Mouse (Mus musculus): ENCODE measurements around the gene Prss16. TPM values are rescaled to one million over a fixed set of nuclear protein-coding genes. Genes with fewer than 3 reads are reported as not detected.
A peak's percentile ranks its signal among the peaks of the same experiment; 100 is the strongest.

The Prss16 gene
- total and polyA plus RNA-seq, 3 experiments: 0.47 TPM; not detected in 2

GRCm38 (mm10) chr13:22026058-22027031 is 16.8 kb upstream of the Prss16 start:
- H3K27me3 ChIP-seq (ENCODE audit: control insufficient read depth in 1 of 2, insufficient read depth in 2 of 2, low read length in 2 of 2): no peaks in the 10 kb centered on the region
- H3K9me3 ChIP-seq (replicated peaks; ENCODE audit: insufficient read depth, low read length): no peaks in the 10 kb centered on the region
- H3K36me3 ChIP-seq (ENCODE audit: control insufficient read depth in 1 of 2, insufficient read depth in 2 of 2, low read length in 2 of 2): peaks cover 0 to 2% of the 10 kb centered on the region in 2 experiments; a peak in 2 of 4 replicates
- no peaks in the 10 kb centered on the region; the same call in 1 of the 2 replicates for H3K79me2 ChIP-seq (ENCODE audit: control insufficient read depth, insufficient read depth, low read length, poor library complexity)
- TF ChIP-seq ZC3H11A (IDR thresholded peaks at IDR 0.05; ENCODE audit: low read depth, low read length) (no peak), TBP (IDR thresholded peaks at IDR 0.05; ENCODE audit: low read depth, low read length) (peak; percentile 100)
- H3K27ac ChIP-seq (ENCODE audit: control insufficient read depth, low read depth, low read length): no peak overlapping the region
- peak overlapping the region; percentile 58 to 68 for H3K4me3 ChIP-seq (ENCODE audit: control insufficient read depth in 1 of 2, insufficient read depth in 1 of 2, low read depth in 2 of 2, low read length in 2 of 2)
- peak; percentile 88 for DNase-seq (ENCODE audit: low read depth, low spot score)
- H3K4me1 ChIP-seq (ENCODE audit: control insufficient read depth in 1 of 2, insufficient read depth in 2 of 2, low read length in 2 of 2): peaks cover 0 to 3% of the 10 kb centered on the region in 2 experiments; a peak in 1 of 4 replicates
- peak overlapping the region; percentile 63 for H3K9ac ChIP-seq (ENCODE audit: control insufficient read depth, low read depth, low read length, poor library complexity, severe bottlenecking)

- no peaks in the 10 kb centered on the region; the same call in 1 of the 2 replicates for H3K79me2 ChIP-seq (ENCODE audit: control insufficient read depth, insufficient read depth, low read length, poor library complexity)
- peak; percentile 93 for DNase-seq (ENCODE audit: low read depth, low spot score)
- peak; percentile 100 for TF ChIP-seq TBP (IDR thresholded peaks at IDR 0.05; ENCODE audit: low read depth, low read length)
- TF ChIP-seq ELF1 (IDR thresholded peaks at IDR 0.05; ENCODE audit: low read depth, low read length): no peak
- no peaks in the 10 kb centered on the region for H3K9me3 ChIP-seq (replicated peaks; ENCODE audit: insufficient read depth, low read length)
- peaks cover 0 to 3% of the 10 kb centered on the region in 2 experiments; a peak in 1 of 4 replicates for H3K4me1 ChIP-seq (ENCODE audit: control insufficient read depth in 1 of 2, insufficient read depth in 2 of 2, low read length in 2 of 2)
- peaks cover 0 to 2% of the 10 kb centered on the region in 2 experiments; a peak in 2 of 4 replicates for H3K36me3 ChIP-seq (ENCODE audit: control insufficient read depth in 1 of 2, insufficient read depth in 2 of 2, low read length in 2 of 2)
- H3K9ac ChIP-seq (ENCODE audit: control insufficient read depth, low read depth, low read length, poor library complexity, severe bottlenecking): peak overlapping the region; percentile 72
- no peaks in the 10 kb centered on the region for H3K27me3 ChIP-seq (ENCODE audit: control insufficient read depth in 1 of 2, insufficient read depth in 2 of 2, low read length in 2 of 2)
- peak overlapping the region; percentile 60 to 80 for H3K4me3 ChIP-seq (ENCODE audit: control insufficient read depth in 1 of 2, insufficient read depth in 1 of 2, low read depth in 2 of 2, low read length in 2 of 2)
- H3K27ac ChIP-seq (ENCODE audit: control insufficient read depth, low read depth, low read length): peak overlapping the region; percentile 47; the same call in 1 of the 2 replicates
Measured at GRCm38 (mm10) chr13:22022241-22022640, 12.7 kb upstream of the Prss16 start.

GRCm38 (mm10) chr13:22021581-22021980 is 12.0 kb upstream of the Prss16 start:
- peak; percentile 71 for DNase-seq (ENCODE audit: low read depth, low spot score)
- Histone ChIP-seq H3K27ac (ENCODE audit: control insufficient read depth, low read depth, low read length) (peak overlapping the region; percentile 24; the same call in 1 of the 2 replicates), H3K4me1 (ENCODE audit: control insufficient read depth in 1 of 2, insufficient read depth in 2 of 2, low read length in 2 of 2) (peaks cover 0 to 3% of the 10 kb centered on the region in 2 experiments; a peak in 1 of 4 replicates)

More at GRCm38 (mm10) chr13:22021581-22021980, 12.0 kb upstream of the Prss16 start:
- H3K9me3 ChIP-seq (replicated peaks; ENCODE audit: insufficient read depth, low read length): no peaks in the 10 kb centered on the region
- H3K27me3 ChIP-seq (ENCODE audit: control insufficient read depth in 1 of 2, insufficient read depth in 2 of 2, low read length in 2 of 2): no peaks in the 10 kb centered on the region
- H3K79me2 ChIP-seq (ENCODE audit: control insufficient read depth, insufficient read depth, low read length, poor library complexity): no peaks in the 10 kb centered on the region; the same call in 1 of the 2 replicates
- no peak for TF ChIP-seq CHD1 (IDR thresholded peaks at IDR 0.05; ENCODE audit: low read depth, low read length)
- no peak for TF ChIP-seq GATA1 (IDR thresholded peaks at IDR 0.05; ENCODE audit: low read depth, low read length)
- TF ChIP-seq MYB (IDR thresholded peaks at IDR 0.05; ENCODE audit: low read depth, low read length): no peak
- TF ChIP-seq KAT2A (conservative IDR thresholded peaks at IDR 0.05; ENCODE audit: low read depth, low read length): no peak
- TF ChIP-seq EP300 (IDR thresholded peaks at IDR 0.05; ENCODE audit: low read depth in 1 of 2, low read length in 2 of 2): no peak
- TF ChIP-seq RAD21 (IDR thresholded peaks at IDR 0.05; ENCODE audit: low read depth, low read length): no peak
- no peak for TF ChIP-seq POLR2AphosphoS5 (IDR thresholded peaks at IDR 0.05; ENCODE audit: borderline replicate concordance, low read depth, low read length)
- no peak for TF ChIP-seq ZC3H11A (IDR thresholded peaks at IDR 0.05; ENCODE audit: low read depth, low read length)
- no peak for TF ChIP-seq MAX (IDR thresholded peaks at IDR 0.05; ENCODE audit: low read length)
- no peak for TF ChIP-seq CTCF (IDR thresholded peaks at IDR 0.05 in 2 of 3, conservative IDR thresholded peaks at IDR 0.05 in 1 of 3; ENCODE audit: control insufficient read depth in 1 of 3, insufficient read depth in 1 of 3, low read depth in 2 of 3, low read length in 3 of 3, poor library complexity in 1 of 3, severe bottlenecking in 1 of 3)
- no peak for TF ChIP-seq SMC3 (IDR thresholded peaks at IDR 0.05; ENCODE audit: low read depth, low read length)
- no peak for TF ChIP-seq MAFK (IDR thresholded peaks at IDR 0.05; ENCODE audit: borderline replicate concordance, low read depth, low read length)
- no peak for TF ChIP-seq UBTF (IDR thresholded peaks at IDR 0.05; ENCODE audit: borderline replicate concordance, insufficient read depth, low read depth, low read length)
- no peak for TF ChIP-seq TCF12 (IDR thresholded peaks at IDR 0.05; ENCODE audit: low read depth, low read length)
- TF ChIP-seq NELFE (IDR thresholded peaks at IDR 0.05; ENCODE audit: low read depth, low read length): no peak
- no peak for TF ChIP-seq E2F4 (IDR thresholded peaks at IDR 0.05; ENCODE audit: borderline replicate concordance, low read depth, low read length)
- peak overlapping the region; percentile 60 to 80 for H3K4me3 ChIP-seq (ENCODE audit: control insufficient read depth in 1 of 2, insufficient read depth in 1 of 2, low read depth in 2 of 2, low read length in 2 of 2)
- peak overlapping the region; percentile 72 for H3K9ac ChIP-seq (ENCODE audit: control insufficient read depth, low read depth, low read length, poor library complexity, severe bottlenecking)
- peaks cover 0 to 2% of the 10 kb centered on the region in 2 experiments; a peak in 2 of 4 replicates for H3K36me3 ChIP-seq (ENCODE audit: control insufficient read depth in 1 of 2, insufficient read depth in 2 of 2, low read length in 2 of 2)
